Comparison of ENCODE assay signal across 9 mouse cellular contexts in genomic region chr12:30040150-30040549, GRCm38 (mm10).
A peak's percentile ranks its signal among the peaks of the same experiment; 100 is the strongest.
DNase-seq lines count a peak whose midpoint lies in the region; ATAC-seq and TF ChIP-seq lines count a peak whose summit lies in the region.
"Had no signal": no experiment of that assay in that cellular context is flagged by ENCODE, and none has a peak within 500 bp of the region (broad histone marks: within the 10 kb centered on the region; RNA-seq: fewer than 3 reads in every experiment).

No protein-coding gene starts in this region.

- no peak for ATAC-seq in heart, embryonic 11.5 days (replicated peaks; ENCODE audit: insufficient number of reproducible peaks, low FRiP score, low TSS enrichment)
- ATAC-seq in megakaryocyte progenitor cell, adult 5-6 weeks (replicated peaks; ENCODE audit: poor library complexity): no peak

- intact Hi-C loops in heart, adult 2 months (cut with DNase I): loop anchor here (1.0 to 5.0 kb wide), 2 partner anchors 113 to 133 kb away; no protein-coding TSS in a partner anchor

- no peak overlapping the region for H3K4me2 ChIP-seq in heart, embryonic 11.5 days
- H3K4me2 ChIP-seq: neural tube, embryonic 12.5 days had no signal

- H3K79me2 ChIP-seq in heart, adult 2 months (replicated peaks; ENCODE audit: control insufficient read depth, insufficient read depth, low read length): no peaks in the 10 kb centered on the region

- peaks cover 8% of the 10 kb centered on the region; the same call in 1 of the 2 replicates for H3K4me1 ChIP-seq in heart, adult 2 months (ENCODE audit: control insufficient read depth, insufficient read depth, low read length)
- no peaks in the 10 kb centered on the region for H3K4me1 ChIP-seq in heart, embryonic 11.5 days (ENCODE audit: control insufficient read depth, insufficient read depth, low read length)
- H3K4me1 ChIP-seq in small intestine, adult 2 months (ENCODE audit: control insufficient read depth, insufficient read depth, insufficient read length, low read length): no peaks in the 10 kb centered on the region

- no peak overlapping the region for H3K4me3 ChIP-seq in heart, adult 2 months
- no peak overlapping the region for H3K4me3 ChIP-seq in heart, embryonic 11.5 days (ENCODE audit: low read depth, low read length)
- H3K4me3 ChIP-seq in small intestine, adult 2 months (ENCODE audit: low read depth, low read length): no peak overlapping the region
- H3K4me3 ChIP-seq: neural tube, embryonic 12.5 days had no signal

- H3K36me3 ChIP-seq in heart, adult 2 months (ENCODE audit: control insufficient read depth, insufficient read depth, low read length): no peaks in the 10 kb centered on the region
- no peaks in the 10 kb centered on the region for H3K36me3 ChIP-seq in heart, embryonic 11.5 days (ENCODE audit: control insufficient read depth, insufficient read depth, low read length)
- no peaks in the 10 kb centered on the region for H3K36me3 ChIP-seq in small intestine, adult 2 months (ENCODE audit: control insufficient read depth, insufficient read depth, low read length)
- H3K36me3 ChIP-seq: neural tube, embryonic 12.5 days had no signal

- no peak for TF ChIP-seq POLR2A in heart, adult 2 months (IDR thresholded peaks at IDR 0.05; ENCODE audit: insufficient read depth, low read depth, low read length)
- TF ChIP-seq POLR2A in small intestine, adult 2 months (IDR thresholded peaks at IDR 0.05; ENCODE audit: low read depth, low read length): no peak

- H3K9ac ChIP-seq in heart, adult 2 months (ENCODE audit: low read depth, low read length): no peak overlapping the region
- H3K9ac ChIP-seq in heart, embryonic 11.5 days (ENCODE audit: low read depth, low read length): no peak overlapping the region
- H3K9ac ChIP-seq: neural tube, embryonic 12.5 days had no signal

- DNase-seq in heart, adult 2 months: peak; percentile 52 to 55
- peak; percentile 24 for DNase-seq in 416B (ENCODE audit: low read depth)
- DNase-seq in adrenal gland, adult 2 months: peak; percentile 54
- peak; percentile 62 for DNase-seq in heart, adult 8-10 months (ENCODE audit: low spot score)
- DNase-seq in layer of hippocampus, postnatal 10 days (ENCODE audit: low spot score in 2 of 2): peak; percentile 57 to 62

- peak; percentile 71 for TF ChIP-seq CTCF in heart, adult 2 months (IDR thresholded peaks at IDR 0.05)
- peak; percentile 67; the same call in 1 of the 2 replicates for TF ChIP-seq CTCF in small intestine, adult 2 months (IDR thresholded peaks at IDR 0.05; ENCODE audit: extremely low read depth, insufficient read length, insufficient replicate concordance, low read depth, low read length)

- WGBS in heart, adult 2 months: 29% methylated on average over 4 of the region's 4 CpGs
- WGBS in heart, embryonic 11.5 days (ENCODE audit: insufficient replicate concordance): 23% methylated on average over 4 of the region's 4 CpGs
- WGBS in small intestine, adult 2 months: 16% methylated on average over 4 of the region's 4 CpGs

- H3K27me3 ChIP-seq in heart, adult 2 months (ENCODE audit: control insufficient read depth, insufficient read depth, low read length): no peaks in the 10 kb centered on the region
- H3K27me3 ChIP-seq in heart, embryonic 11.5 days (ENCODE audit: control insufficient read depth, insufficient read depth, low read length): no peaks in the 10 kb centered on the region
- H3K27me3 ChIP-seq in small intestine, adult 2 months (ENCODE audit: control insufficient read depth, insufficient read depth, low read length): no peaks in the 10 kb centered on the region
- H3K27me3 ChIP-seq: neural tube, embryonic 12.5 days had no signal

- no peak overlapping the region for H3K27ac ChIP-seq in heart, adult 2 months
- no peak overlapping the region for H3K27ac ChIP-seq in heart, embryonic 11.5 days (ENCODE audit: low read depth, low read length)
- H3K27ac ChIP-seq in small intestine, adult 2 months (ENCODE audit: insufficient read depth, low read depth, low read length): no peak overlapping the region
- H3K27ac ChIP-seq: neural tube, embryonic 12.5 days had no signal

- H3K9me3 ChIP-seq in heart, embryonic 11.5 days (replicated peaks; ENCODE audit: control insufficient read depth, low read length): no peaks in the 10 kb centered on the region
- H3K9me3 ChIP-seq: neural tube, embryonic 12.5 days had no signal

- no peak for TF ChIP-seq EP300 in heart, adult 2 months (IDR thresholded peaks at IDR 0.05; ENCODE audit: insufficient read depth, low read depth, low read length)
